Mouse (Mus musculus) gastrocnemius, adult 18-20 months (tissue): Measurements from ENCODE around the gene Btbd35f14. TPM values are rescaled to one million over a fixed set of nuclear protein-coding genes. Genes with fewer than 3 reads are reported as not detected.
"Not testable (repeated sequence)": the region's sequence is repeated elsewhere in the genome, so short reads cannot be mapped to it uniquely, and the experiment has no call there.

ENCODE experiments used
- DNase-seq: peaks from one replicate; pipeline ENCODE4 v3.0.0; 2021; ENCODE audit warnings: low spot score
- long read RNA-seq, 2 experiments: library from polyadenylated mRNA; stranded (forward); transcript quantifications; one replicate each; pipeline ENCODE4 v2.0.0; 2021
- total RNA-seq, 2 experiments: library from RNA; stranded (reverse); gene quantifications; 2 replicates each; pipeline ENCODE4 v1.2.3; 2021

Btbd35f14 gene
- not detected for total RNA-seq
- long read RNA-seq, experiment 1, result 0 reads
- long read RNA-seq, experiment 2, result 0 reads

DNA sequence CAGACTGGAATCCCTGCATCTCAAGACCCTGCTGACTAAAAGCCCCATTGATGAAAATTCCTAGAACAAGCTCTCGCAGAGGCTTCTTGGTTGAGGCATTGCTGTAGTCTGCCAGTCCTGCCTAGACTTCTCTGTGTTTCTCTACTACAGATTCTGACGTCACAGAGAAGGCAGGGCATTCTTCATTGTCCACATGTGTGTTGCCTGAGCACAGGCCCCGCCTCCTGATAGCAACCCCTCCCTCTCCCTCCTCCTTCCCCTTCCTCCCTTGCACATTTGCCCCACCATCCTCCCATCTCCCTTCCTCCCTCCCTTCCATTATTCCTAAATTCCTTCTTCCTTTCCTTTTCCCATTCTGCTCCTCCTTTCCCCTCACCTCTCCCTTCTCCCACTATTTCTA is at the start of gene Btbd35f14:
Btbd35f14 (minus strand) TSS at position 101 of the 400 bp plus-strand sequence.
- DNase-seq, result not testable (repeated sequence)

- not testable (repeated sequence) for DNase-seq
These were observed 45.3 kb downstream of the Btbd35f14 start, which contains the start of gene Btbd35f13 for GRCm38 (mm10) chrX:33656872-33657271. Gene Btbd35f13, plus strand, starts transcription at chrX:33657172.

Other genes with a start within 250 kb of the Btbd35f14 start
- gene Btbd35f15, start 125.0 kb downstream of the Btbd35f14 start, total RNA-seq, result not detected
- not detected for gene Btbd35f13, start 45.2 kb downstream of the Btbd35f14 start, total RNA-seq